Mouse (Mus musculus): Measurements from ENCODE around the gene Midn.
A peak's percentile ranks its signal among the peaks of the same experiment; 100 is the strongest.

Gene Midn

DNA sequence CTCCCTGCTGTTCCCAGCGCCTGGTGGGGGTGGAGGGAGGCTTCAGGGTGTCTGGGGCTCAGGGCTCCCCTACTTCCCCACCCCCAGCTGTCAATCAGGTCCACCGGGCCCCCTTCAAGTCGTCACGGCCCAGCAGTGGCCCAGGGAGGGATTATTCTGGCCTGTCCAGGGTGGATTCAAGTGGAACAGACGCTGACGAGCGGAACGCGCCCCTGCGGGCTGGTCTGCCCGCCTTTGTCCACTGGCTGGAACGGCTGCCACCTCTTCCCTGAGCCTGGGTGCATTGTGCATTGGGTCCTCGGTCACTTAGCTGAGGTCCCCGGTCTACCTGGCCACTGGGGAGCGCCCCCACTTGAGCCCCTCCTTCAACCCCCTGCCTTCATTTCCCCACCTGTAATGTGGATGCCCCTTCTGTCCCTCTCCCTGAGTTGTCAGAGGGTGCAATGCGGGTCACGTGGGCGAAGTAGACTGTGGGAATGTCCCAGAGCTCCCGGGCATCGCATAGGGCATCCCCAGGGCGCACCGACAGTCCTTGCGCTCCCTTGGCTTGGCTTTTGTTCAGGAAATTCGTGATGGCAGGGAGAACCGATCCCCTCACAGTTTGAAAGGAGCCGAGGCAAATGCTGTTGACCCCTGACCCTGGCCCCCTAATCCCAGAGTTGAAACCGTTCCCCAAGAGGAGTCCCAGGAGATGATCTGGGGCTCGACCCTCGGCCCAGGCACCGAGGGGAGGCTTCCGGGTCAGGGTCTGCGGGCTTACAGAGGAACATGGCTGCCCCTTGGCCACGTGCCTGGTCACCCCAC is 48.9 kb downstream of the Midn start:
- no peak for DNase-seq

DNA sequence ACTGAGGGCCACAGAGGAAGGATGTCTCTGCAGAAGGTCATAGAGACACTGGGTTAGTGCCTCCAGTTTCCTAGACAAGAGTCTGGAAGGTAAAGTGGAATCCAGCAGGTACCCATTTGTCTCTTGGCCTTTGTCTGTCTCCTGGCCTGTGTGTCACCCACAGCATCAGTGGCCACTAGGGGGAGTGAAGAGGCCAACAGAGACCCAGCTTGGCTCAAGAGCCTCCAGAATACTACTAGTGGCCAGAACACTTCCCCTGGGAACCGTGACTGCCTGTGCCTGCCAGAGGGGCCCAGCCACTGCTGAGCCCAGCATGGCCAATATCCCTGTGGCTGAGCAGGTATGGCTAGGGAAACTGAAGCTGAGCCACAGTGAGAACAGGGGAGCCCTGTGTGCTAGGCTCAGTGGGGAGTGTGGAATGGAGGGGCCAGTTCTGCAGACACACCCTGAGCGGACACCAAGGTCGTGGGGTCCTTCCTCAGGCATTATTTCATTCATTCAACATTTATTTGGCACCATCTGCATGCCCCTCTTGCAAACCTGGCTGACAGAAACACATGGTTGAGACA is 51.5 kb downstream of the Midn start:
- peak; percentile 58 for DNase-seq

DNA sequence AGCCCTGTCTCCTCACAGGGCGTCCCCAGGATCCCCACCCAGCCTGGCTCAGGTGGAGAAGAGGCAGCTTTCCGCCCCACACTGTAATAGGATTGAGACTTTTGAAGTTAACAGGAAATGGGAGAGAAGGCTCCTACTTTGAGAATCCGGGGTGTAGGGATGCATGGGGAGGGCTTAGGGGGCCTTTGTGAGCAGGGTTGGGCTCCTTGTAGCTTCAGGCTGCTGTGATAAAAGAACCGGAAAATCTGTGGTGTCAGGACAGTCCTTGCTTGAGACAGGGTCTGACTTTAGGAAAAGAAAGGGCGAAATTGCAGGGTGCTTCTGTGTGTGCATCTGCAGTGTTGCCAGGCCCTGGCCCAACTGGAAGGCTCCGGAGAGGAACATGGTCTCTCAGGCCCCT is 52.4 kb downstream of the Midn start:
- no peak for DNase-seq

DNA sequence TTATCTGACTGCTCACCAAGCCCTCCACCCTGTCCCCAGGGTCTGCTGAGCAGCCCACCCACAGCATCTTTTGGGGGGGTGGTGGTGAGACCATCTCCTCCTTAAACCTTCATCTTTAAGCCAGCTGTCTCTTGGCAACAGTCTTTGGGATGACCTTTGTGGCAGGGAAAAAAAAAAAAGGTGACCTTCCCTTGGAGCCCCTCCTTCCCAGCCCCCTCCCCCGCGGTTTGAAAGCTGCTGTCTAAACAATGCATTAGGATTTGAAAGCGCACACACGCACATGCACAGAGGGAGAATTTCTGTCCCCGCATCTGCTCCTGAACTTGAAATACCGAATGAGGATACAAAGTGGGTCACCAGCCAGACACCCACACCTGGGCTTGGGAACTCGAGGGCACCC is 56.0 kb downstream of the Midn start:
- DNase-seq: no peak

GRCm38 (mm10) chr10:80207201-80207600 is 59.1 kb downstream of the Midn start:
- no peak for DNase-seq

DNA sequence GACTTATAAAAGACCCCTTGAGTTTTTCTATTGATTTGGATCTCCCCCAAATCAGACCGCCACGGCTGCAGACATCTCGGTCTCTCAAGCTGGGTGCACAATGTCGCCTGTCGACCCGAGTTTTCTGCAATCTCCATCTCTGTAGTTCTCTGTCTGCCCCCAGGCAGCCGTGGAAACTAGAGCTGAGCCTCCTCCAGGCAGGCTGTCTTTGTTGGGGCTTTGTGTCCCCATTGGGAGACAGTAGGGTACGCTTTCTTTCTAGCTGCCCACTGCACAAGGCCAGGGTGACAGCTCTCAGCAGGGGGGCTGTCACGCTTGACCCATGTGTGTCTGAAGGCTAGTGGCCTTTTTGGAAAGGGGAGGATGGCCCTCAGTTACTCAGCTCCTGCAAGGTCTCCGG is 59.6 kb downstream of the Midn start:
- DNase-seq: no peak

Data from right cerebral cortex, postnatal 25 days (tissue).